Mouse (Mus musculus): ENCODE results near the gene Shroom2. TPM values are rescaled to one million over a fixed set of nuclear protein-coding genes. Genes with fewer than 3 reads are reported as not detected.

The Shroom2 gene
- polyA plus RNA-seq, 1 experiment = 1.9 TPM

DNA sequence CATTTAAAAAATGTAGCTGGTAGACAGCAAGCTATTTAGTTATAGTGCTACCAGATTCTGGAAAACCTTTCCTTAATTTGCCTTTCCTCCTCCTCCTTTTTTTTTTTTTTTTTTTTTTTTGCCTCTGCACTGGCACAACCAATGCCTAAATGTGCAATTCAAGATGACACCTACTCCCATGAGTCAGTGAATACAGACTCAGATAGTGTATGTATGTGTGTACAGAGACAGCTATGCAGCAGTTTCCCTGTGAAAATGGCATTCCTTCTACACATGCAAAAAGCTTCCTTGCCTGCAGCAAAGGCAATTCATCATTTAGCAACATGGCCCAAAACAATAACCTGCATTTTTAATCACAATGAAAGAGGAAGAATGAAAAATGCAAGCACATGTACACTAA, 126.1 kb downstream of the Shroom2 start:
- H3K27ac ChIP-seq (ENCODE audit: control insufficient read depth, insufficient read depth, low read depth, low read length, poor library complexity) = no peak overlapping the region
- no peaks in the 10 kb centered on the region for H3K4me1 ChIP-seq (ENCODE audit: control insufficient read depth, insufficient read depth, low read length)
- H3K4me3 ChIP-seq (replicated peaks; ENCODE audit: control insufficient read depth, low read depth, low read length) = no peak overlapping the region
- no peak for TF ChIP-seq POLR2A (IDR thresholded peaks at IDR 0.05; ENCODE audit: borderline replicate concordance, control insufficient read depth, low read depth, low read length)
- no peak for TF ChIP-seq CTCF (IDR thresholded peaks at IDR 0.05; ENCODE audit: control insufficient read depth, insufficient read depth, low read length)

DNA sequence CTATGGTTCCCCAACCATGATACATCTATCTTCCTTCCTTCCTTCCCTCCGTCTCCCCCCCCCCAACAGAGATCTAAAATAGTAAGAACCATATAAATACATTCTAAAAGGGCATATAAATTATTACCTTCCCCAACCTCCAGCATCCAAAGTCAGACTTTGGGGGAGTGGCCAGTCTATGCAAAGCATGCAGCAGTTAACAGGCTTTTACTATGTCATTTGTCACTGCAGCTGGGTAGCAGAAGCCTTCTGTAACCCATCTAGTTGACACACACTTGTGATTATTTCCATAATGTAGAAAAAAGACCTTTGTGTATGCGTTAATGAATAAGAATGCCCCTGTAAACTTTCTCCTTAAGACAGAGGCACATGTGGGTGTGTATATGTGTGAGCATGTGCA, 126.6 kb downstream of the Shroom2 start:
- WGBS = 66% methylated on average over 2 of the region's 2 CpGs

DNA sequence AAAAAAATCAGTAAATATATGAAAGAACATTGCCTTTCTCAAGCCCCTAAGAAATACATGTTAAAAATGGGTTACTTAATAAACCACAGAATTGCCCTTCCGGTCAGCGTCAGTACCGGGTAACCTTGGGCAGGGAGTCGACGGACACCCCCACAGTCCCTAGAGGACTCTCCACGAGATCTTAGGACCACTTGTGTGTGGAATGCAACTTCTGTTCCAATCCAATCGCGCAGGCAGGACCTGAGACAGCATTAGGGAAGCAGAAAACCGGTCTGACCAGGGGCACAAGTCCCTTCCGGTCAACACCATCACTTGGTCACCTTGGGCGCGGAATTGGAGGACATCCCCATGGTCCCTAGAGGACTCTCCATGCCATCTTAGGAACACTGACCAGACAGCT, 133.9 kb downstream of the Shroom2 start:
- H3K4me3 ChIP-seq (replicated peaks; ENCODE audit: control insufficient read depth, low read depth, low read length) = no peak overlapping the region
- H3K27ac ChIP-seq (ENCODE audit: control insufficient read depth, insufficient read depth, low read depth, low read length, poor library complexity) = no peak overlapping the region
- no peak for TF ChIP-seq CTCF (IDR thresholded peaks at IDR 0.05; ENCODE audit: control insufficient read depth, insufficient read depth, low read length)
- no peak for TF ChIP-seq POLR2A (IDR thresholded peaks at IDR 0.05; ENCODE audit: borderline replicate concordance, control insufficient read depth, low read depth, low read length)
- WGBS = 86% methylated on average over 12 of the region's 12 CpGs
- no peaks in the 10 kb centered on the region for H3K4me1 ChIP-seq (ENCODE audit: control insufficient read depth, insufficient read depth, low read length)

More for the DNA sequence above, 126.6 kb downstream of the Shroom2 start:
- Histone ChIP-seq H3K4me1 (ENCODE audit: control insufficient read depth, insufficient read depth, low read length) (no peaks in the 10 kb centered on the region), H3K4me3 (replicated peaks; ENCODE audit: control insufficient read depth, low read depth, low read length) (no peak overlapping the region), H3K27ac (ENCODE audit: control insufficient read depth, insufficient read depth, low read depth, low read length, poor library complexity) (no peak overlapping the region)
- TF ChIP-seq POLR2A (IDR thresholded peaks at IDR 0.05; ENCODE audit: borderline replicate concordance, control insufficient read depth, low read depth, low read length) (no peak), CTCF (IDR thresholded peaks at IDR 0.05; ENCODE audit: control insufficient read depth, insufficient read depth, low read length) (no peak)

DNA sequence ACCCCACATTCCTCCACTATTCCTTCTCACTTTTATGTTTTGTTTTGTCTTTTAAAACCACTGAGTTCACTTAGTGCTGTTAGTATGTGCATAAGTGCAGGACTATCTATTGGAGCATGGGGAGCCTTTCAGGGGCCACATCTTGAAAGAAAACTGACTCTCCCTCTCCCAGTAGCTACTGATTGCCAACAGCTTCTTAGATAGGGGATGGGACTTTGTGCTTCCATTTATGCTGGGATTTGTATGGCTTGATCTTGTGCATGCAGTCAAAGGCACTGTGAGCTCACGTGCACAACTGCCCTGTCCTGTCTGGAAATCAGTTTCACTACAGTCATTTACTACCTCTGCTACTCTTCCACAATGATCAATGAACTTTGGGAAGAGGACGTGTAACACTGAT, 147.9 kb downstream of the Shroom2 start:
- Histone ChIP-seq H3K4me1 (ENCODE audit: control insufficient read depth, insufficient read depth, low read length) (no peaks in the 10 kb centered on the region), H3K27ac (ENCODE audit: control insufficient read depth, insufficient read depth, low read depth, low read length, poor library complexity) (no peak overlapping the region), H3K4me3 (replicated peaks; ENCODE audit: control insufficient read depth, low read depth, low read length) (no peak overlapping the region)
- 71% methylated on average over 2 of the region's 2 CpGs for WGBS
- TF ChIP-seq CTCF (IDR thresholded peaks at IDR 0.05; ENCODE audit: control insufficient read depth, insufficient read depth, low read length) (no peak), POLR2A (IDR thresholded peaks at IDR 0.05; ENCODE audit: borderline replicate concordance, control insufficient read depth, low read depth, low read length) (no peak)

DNA sequence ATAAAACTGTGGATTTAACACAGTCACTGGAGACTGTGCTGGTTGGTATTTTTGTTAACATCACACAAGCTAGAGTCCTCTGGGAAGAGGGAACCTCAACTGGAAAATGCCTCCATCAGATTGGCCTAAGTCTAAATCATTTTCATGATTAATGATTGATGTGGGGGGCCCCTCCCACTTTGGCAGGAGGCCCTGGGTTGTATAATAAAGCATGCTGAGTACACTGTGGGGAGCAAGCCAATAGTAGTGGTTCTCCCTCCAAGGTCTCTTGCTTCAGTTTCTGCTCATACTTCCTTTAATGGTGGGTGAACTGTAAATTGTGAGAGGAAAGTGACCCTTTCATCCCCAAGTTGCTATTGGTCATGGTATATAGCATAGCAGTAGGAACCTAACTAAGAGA, 148.3 kb downstream of the Shroom2 start:
- Histone ChIP-seq H3K4me3 (replicated peaks; ENCODE audit: control insufficient read depth, low read depth, low read length) (no peak overlapping the region), H3K4me1 (ENCODE audit: control insufficient read depth, insufficient read depth, low read length) (no peaks in the 10 kb centered on the region), H3K27ac (ENCODE audit: control insufficient read depth, insufficient read depth, low read depth, low read length, poor library complexity) (no peak overlapping the region)
- TF ChIP-seq POLR2A (IDR thresholded peaks at IDR 0.05; ENCODE audit: borderline replicate concordance, control insufficient read depth, low read depth, low read length) (no peak), CTCF (IDR thresholded peaks at IDR 0.05; ENCODE audit: control insufficient read depth, insufficient read depth, low read length) (no peak)

DNA sequence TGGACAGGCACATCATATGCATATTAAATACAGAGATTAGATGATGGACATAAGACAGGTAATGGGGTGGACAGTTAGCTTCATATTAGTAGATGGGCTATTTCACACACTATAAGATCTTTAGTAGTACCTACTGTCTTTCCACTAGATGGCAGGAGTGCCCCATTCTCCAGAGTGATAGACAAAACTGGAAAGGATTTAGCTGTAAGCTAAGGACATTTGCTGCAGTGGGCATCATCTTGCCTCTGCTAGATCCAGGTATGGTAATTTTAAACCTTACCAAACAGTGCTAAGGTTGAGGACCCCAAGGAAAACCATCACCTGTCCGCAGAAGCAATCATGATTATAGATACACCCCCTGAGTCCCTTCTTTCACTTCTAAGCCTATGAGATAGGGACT, 150.8 kb downstream of the Shroom2 start:
- Histone ChIP-seq H3K4me3 (replicated peaks; ENCODE audit: control insufficient read depth, low read depth, low read length) (no peak overlapping the region), H3K4me1 (ENCODE audit: control insufficient read depth, insufficient read depth, low read length) (no peaks in the 10 kb centered on the region), H3K27ac (ENCODE audit: control insufficient read depth, insufficient read depth, low read depth, low read length, poor library complexity) (no peak overlapping the region)
- TF ChIP-seq CTCF (IDR thresholded peaks at IDR 0.05; ENCODE audit: control insufficient read depth, insufficient read depth, low read length) = no peak
- TF ChIP-seq POLR2A (IDR thresholded peaks at IDR 0.05; ENCODE audit: borderline replicate concordance, control insufficient read depth, low read depth, low read length) = no peak
- 75% methylated on average over 1 of the region's 1 CpGs for WGBS

DNA sequence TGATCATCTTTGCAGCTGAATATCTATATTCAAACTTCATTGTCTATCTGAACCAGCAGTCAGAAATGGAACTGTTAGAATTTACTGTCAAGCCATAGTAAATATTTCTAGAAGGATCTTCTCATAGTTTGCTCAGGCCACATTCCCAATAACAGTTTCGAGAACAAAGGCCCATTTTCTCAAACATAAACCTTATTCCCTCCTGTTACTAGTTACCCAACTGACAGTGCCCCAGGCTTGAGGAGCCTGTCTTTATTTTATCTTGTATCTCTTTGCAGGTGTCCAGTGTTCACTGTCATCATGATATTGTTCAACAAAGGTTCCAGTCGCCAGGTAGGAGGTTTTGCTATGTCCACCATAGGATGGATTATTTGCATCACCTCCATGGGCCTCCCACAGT, 206.2 kb downstream of the Shroom2 start, which contains the start of gene Cldn34a:
Gene Cldn34a, plus strand, starts transcription at position 301 of the 400 bp plus-strand sequence.
- 64% methylated on average over 2 of the region's 2 CpGs for WGBS
- H3K27ac ChIP-seq (ENCODE audit: control insufficient read depth, insufficient read depth, low read depth, low read length, poor library complexity) = no peak within 1 kb of the TSS

More for the DNA sequence above, 206.2 kb downstream of the Shroom2 start, which contains the start of gene Cldn34a:
- Histone ChIP-seq H3K4me1 (ENCODE audit: control insufficient read depth, insufficient read depth, low read length) (no peaks in the 10 kb centered on the region), H3K4me3 (replicated peaks; ENCODE audit: control insufficient read depth, low read depth, low read length) (no peak within 1 kb of the TSS)
- no peak for TF ChIP-seq CTCF (IDR thresholded peaks at IDR 0.05; ENCODE audit: control insufficient read depth, insufficient read depth, low read length)
- no peak for TF ChIP-seq POLR2A (IDR thresholded peaks at IDR 0.05; ENCODE audit: borderline replicate concordance, control insufficient read depth, low read depth, low read length)

Other genes starting within 250 kb of the Shroom2 start
- gene Cldn34a, start 206.1 kb downstream of the Shroom2 start, polyA plus RNA-seq (2011; ENCODE audit: insufficient read depth, insufficient read length, low replicate concordance, missing spikeins) = not detected in 2 replicates
- gene Gpr143, start 12.5 kb upstream of the Shroom2 start, polyA plus RNA-seq (2011; ENCODE audit: insufficient read depth, insufficient read length, low replicate concordance, missing spikeins) = not detected in 2 replicates
- gene Usp51, start 237.0 kb upstream of the Shroom2 start, polyA plus RNA-seq (2011; ENCODE audit: insufficient read depth, insufficient read length, low replicate concordance, missing spikeins) = not detected in 2 replicates